Mouse (Mus musculus): ENCODE measurements at regions not wholly inside any gene's neighbourhood (a gene's known extent, or its start where the extent isn't known, plus 50 kb on each side); places are given as distances from the start of the nearest gene placed in this dataset.

- Histone ChIP-seq H3K4me3 (replicated peaks; ENCODE audit: low read length) (no peak overlapping the region), H3K27me3 (ENCODE audit: control insufficient read depth, insufficient read depth, low read length) (peaks cover 3% of the 10 kb centered on the region; the same call in 1 of the 2 replicates), H3K4me2 (ENCODE audit: low read depth, low read length) (no peak overlapping the region), H3K9me3 (replicated peaks; ENCODE audit: control insufficient read depth, low read length) (no peaks in the 10 kb centered on the region), H3K36me3 (ENCODE audit: control insufficient read depth, insufficient read depth, low read length) (no peaks in the 10 kb centered on the region), H3K9ac (ENCODE audit: low read length) (no peak overlapping the region), H3K27ac (ENCODE audit: low read length) (no peak overlapping the region), H3K4me1 (ENCODE audit: control insufficient read depth, insufficient read depth, low read length) (no peaks in the 10 kb centered on the region)
- 65% methylated on average over 14 of the region's 14 CpGs for WGBS
- peak; percentile 33; the same call in 1 of the 2 replicates for ATAC-seq (ENCODE audit: insufficient read depth, low FRiP score)
Measured at GRCm38 (mm10) chr13:107641926-107642657, 402.2 kb upstream of the Smim15 start.

- WGBS, result 90% methylated on average over 4 of the region's 4 CpGs
- Histone ChIP-seq H3K9me3 (replicated peaks; ENCODE audit: control insufficient read depth, low read length) (no peaks in the 10 kb centered on the region), H3K4me2 (ENCODE audit: low read depth, low read length) (no peak overlapping the region), H3K4me3 (replicated peaks; ENCODE audit: low read length) (no peak overlapping the region), H3K27ac (ENCODE audit: low read length) (no peak overlapping the region), H3K4me1 (ENCODE audit: control insufficient read depth, insufficient read depth, low read length) (no peaks in the 10 kb centered on the region), H3K36me3 (ENCODE audit: control insufficient read depth, insufficient read depth, low read length) (no peaks in the 10 kb centered on the region), H3K27me3 (ENCODE audit: control insufficient read depth, insufficient read depth, low read length) (no peaks in the 10 kb centered on the region; the same call in 1 of the 2 replicates), H3K9ac (ENCODE audit: low read length) (no peak overlapping the region)
- no peak for ATAC-seq (ENCODE audit: insufficient read depth, low FRiP score)
Measured at GRCm38 (mm10) chr13:107639620-107640019, 404.6 kb upstream of the Smim15 start.

GRCm38 (mm10) chr13:107637269-107637668 is 407.0 kb upstream of the Smim15 start:
- 91% methylated on average over 5 of the region's 5 CpGs for WGBS

DNA sequence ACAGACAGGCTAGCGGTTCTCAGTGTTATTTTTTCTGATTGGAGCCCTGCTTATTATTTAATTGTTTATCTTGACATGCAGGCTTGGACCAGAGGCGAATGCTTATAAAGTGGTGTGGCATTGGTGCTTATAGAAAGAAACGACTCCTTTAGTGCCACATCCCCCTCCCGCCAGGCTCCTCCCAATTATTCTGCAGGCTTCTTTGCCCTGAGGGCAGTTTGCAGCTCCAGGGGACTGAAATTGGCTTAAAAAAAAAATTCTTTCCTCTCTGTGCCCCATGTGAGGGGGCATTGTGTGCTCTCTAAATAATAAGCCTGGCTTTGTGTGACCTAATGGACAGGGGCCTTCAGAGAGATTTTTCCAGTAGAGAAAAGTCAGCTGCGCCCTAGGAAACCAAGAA is 409.1 kb upstream of the Smim15 start:
- no peak overlapping the region for H3K4me3 ChIP-seq (replicated peaks; ENCODE audit: low read length)
- no peaks in the 10 kb centered on the region for H3K4me1 ChIP-seq (ENCODE audit: control insufficient read depth, insufficient read depth, low read length)
- no peaks in the 10 kb centered on the region for H3K36me3 ChIP-seq (ENCODE audit: control insufficient read depth, insufficient read depth, low read length)
- 60% methylated on average over 5 of the region's 5 CpGs for WGBS
- H3K27ac ChIP-seq (ENCODE audit: low read length), result no peak overlapping the region
- H3K9ac ChIP-seq (ENCODE audit: low read length), result no peak overlapping the region
- H3K9me3 ChIP-seq (replicated peaks; ENCODE audit: control insufficient read depth, low read length), result no peaks in the 10 kb centered on the region
- H3K27me3 ChIP-seq (ENCODE audit: control insufficient read depth, insufficient read depth, low read length), result no peaks in the 10 kb centered on the region
- H3K4me2 ChIP-seq (ENCODE audit: low read depth, low read length), result no peak overlapping the region
- no peak for ATAC-seq (ENCODE audit: insufficient read depth, low FRiP score)

More at GRCm38 (mm10) chr13:107637269-107637668, 407.0 kb upstream of the Smim15 start:
- H3K9ac ChIP-seq (ENCODE audit: low read length), result no peak overlapping the region
- H3K4me1 ChIP-seq (ENCODE audit: control insufficient read depth, insufficient read depth, low read length), result no peaks in the 10 kb centered on the region
- H3K9me3 ChIP-seq (replicated peaks; ENCODE audit: control insufficient read depth, low read length), result no peaks in the 10 kb centered on the region
- no peaks in the 10 kb centered on the region for H3K36me3 ChIP-seq (ENCODE audit: control insufficient read depth, insufficient read depth, low read length)
- no peak overlapping the region for H3K4me2 ChIP-seq (ENCODE audit: low read depth, low read length)
- no peak for ATAC-seq (ENCODE audit: insufficient read depth, low FRiP score)
- H3K27ac ChIP-seq (ENCODE audit: low read length), result no peak overlapping the region
- H3K4me3 ChIP-seq (replicated peaks; ENCODE audit: low read length), result no peak overlapping the region
- no peaks in the 10 kb centered on the region for H3K27me3 ChIP-seq (ENCODE audit: control insufficient read depth, insufficient read depth, low read length)

- Histone ChIP-seq H3K4me3 (replicated peaks; ENCODE audit: low read length) (no peak overlapping the region), H3K27me3 (ENCODE audit: control insufficient read depth, insufficient read depth, low read length) (no peaks in the 10 kb centered on the region), H3K9me3 (replicated peaks; ENCODE audit: control insufficient read depth, low read length) (no peaks in the 10 kb centered on the region), H3K27ac (ENCODE audit: low read length) (no peak overlapping the region), H3K4me2 (ENCODE audit: low read depth, low read length) (no peak overlapping the region), H3K9ac (ENCODE audit: low read length) (no peak overlapping the region), H3K36me3 (ENCODE audit: control insufficient read depth, insufficient read depth, low read length) (no peaks in the 10 kb centered on the region), H3K4me1 (ENCODE audit: control insufficient read depth, insufficient read depth, low read length) (no peaks in the 10 kb centered on the region)
- no peak for ATAC-seq (ENCODE audit: insufficient read depth, low FRiP score)
- 85% methylated on average over 2 of the region's 2 CpGs for WGBS
Measured at GRCm38 (mm10) chr13:107627073-107627472, 417.2 kb upstream of the Smim15 start.

DNA sequence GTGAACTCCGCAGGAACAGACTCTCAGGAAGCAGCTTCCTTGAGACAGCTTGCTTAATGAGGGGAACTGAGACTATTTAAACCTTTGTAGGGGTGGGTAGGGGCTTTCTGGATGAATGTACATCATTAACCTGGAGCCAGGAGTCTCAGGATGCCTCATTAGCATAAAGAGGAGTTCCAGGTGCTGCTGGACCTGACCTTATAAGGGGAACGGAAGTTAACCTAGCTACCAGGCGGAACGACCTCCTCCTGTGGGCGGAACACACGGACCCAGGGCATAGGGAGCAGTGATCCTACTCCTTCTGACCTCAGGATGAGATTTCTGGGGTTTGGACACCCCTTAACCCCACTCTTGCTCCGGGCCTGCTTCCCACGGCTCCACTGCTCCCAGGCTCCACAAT is 417.6 kb upstream of the Smim15 start:
- H3K4me1 ChIP-seq (ENCODE audit: control insufficient read depth, insufficient read depth, low read length), result no peaks in the 10 kb centered on the region
- H3K4me3 ChIP-seq (replicated peaks; ENCODE audit: low read length), result no peak overlapping the region
- H3K4me2 ChIP-seq (ENCODE audit: low read depth, low read length), result no peak overlapping the region
- H3K9ac ChIP-seq (ENCODE audit: low read length), result no peak overlapping the region
- no peak overlapping the region for H3K27ac ChIP-seq (ENCODE audit: low read length)
- 72% methylated on average over 8 of the region's 8 CpGs for WGBS
- H3K36me3 ChIP-seq (ENCODE audit: control insufficient read depth, insufficient read depth, low read length), result no peaks in the 10 kb centered on the region
- no peaks in the 10 kb centered on the region for H3K9me3 ChIP-seq (replicated peaks; ENCODE audit: control insufficient read depth, low read length)
- ATAC-seq (ENCODE audit: insufficient read depth, low FRiP score), result no peak
- H3K27me3 ChIP-seq (ENCODE audit: control insufficient read depth, insufficient read depth, low read length), result no peaks in the 10 kb centered on the region

DNA sequence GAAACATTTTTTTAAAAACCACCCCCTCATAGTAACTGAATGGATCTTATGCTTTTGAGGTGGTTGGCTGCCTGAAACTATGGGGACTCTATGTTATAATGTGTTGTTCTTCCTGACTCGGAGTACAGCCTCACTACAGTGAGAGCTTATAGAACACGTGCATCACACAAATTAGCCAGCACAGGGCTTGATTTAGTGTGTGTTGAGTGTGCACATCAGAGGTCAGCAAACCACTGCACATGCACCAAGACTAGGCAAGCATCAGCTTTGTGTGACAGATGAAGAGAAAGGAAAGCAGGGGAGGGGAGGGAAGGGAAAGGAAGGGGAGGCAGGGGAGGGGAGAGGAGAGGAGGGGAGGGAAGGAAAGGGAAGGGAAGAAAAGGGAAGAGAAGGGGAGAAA is 422.9 kb upstream of the Smim15 start:
- no peak for ATAC-seq (ENCODE audit: insufficient read depth, low FRiP score)
- no peak overlapping the region for H3K27ac ChIP-seq (ENCODE audit: low read length)
- 71% methylated on average over 2 of the region's 2 CpGs for WGBS
- H3K9ac ChIP-seq (ENCODE audit: low read length), result no peak overlapping the region
- no peak overlapping the region for H3K4me2 ChIP-seq (ENCODE audit: low read depth, low read length)
- no peak overlapping the region for H3K4me3 ChIP-seq (replicated peaks; ENCODE audit: low read length)
- peaks cover 9% of the 10 kb centered on the region for H3K4me1 ChIP-seq (ENCODE audit: control insufficient read depth, insufficient read depth, low read length)
- H3K36me3 ChIP-seq (ENCODE audit: control insufficient read depth, insufficient read depth, low read length), result no peaks in the 10 kb centered on the region
- H3K9me3 ChIP-seq (replicated peaks; ENCODE audit: control insufficient read depth, low read length), result no peaks in the 10 kb centered on the region
- no peaks in the 10 kb centered on the region for H3K27me3 ChIP-seq (ENCODE audit: control insufficient read depth, insufficient read depth, low read length)

- Histone ChIP-seq H3K27ac (ENCODE audit: low read length) (no peak overlapping the region), H3K9ac (ENCODE audit: low read length) (no peak overlapping the region), H3K36me3 (ENCODE audit: control insufficient read depth, insufficient read depth, low read length) (no peaks in the 10 kb centered on the region), H3K9me3 (replicated peaks; ENCODE audit: control insufficient read depth, low read length) (no peaks in the 10 kb centered on the region), H3K4me2 (ENCODE audit: low read depth, low read length) (no peak overlapping the region), H3K4me1 (ENCODE audit: control insufficient read depth, insufficient read depth, low read length) (peaks cover 9% of the 10 kb centered on the region), H3K4me3 (replicated peaks; ENCODE audit: low read length) (no peak overlapping the region), H3K27me3 (ENCODE audit: control insufficient read depth, insufficient read depth, low read length) (no peaks in the 10 kb centered on the region)
- no peak for ATAC-seq (ENCODE audit: insufficient read depth, low FRiP score)
- 88% methylated on average over 2 of the region's 2 CpGs for WGBS
Measured at GRCm38 (mm10) chr13:107620887-107621286, 423.4 kb upstream of the Smim15 start.

GRCm38 (mm10) chr13:107620210-107620609 is 424.0 kb upstream of the Smim15 start:
- no peaks in the 10 kb centered on the region for H3K27me3 ChIP-seq (ENCODE audit: control insufficient read depth, insufficient read depth, low read length)
- 42% methylated on average over 6 of the region's 6 CpGs for WGBS
- no peak overlapping the region for H3K27ac ChIP-seq (ENCODE audit: low read length)
- H3K4me2 ChIP-seq (ENCODE audit: low read depth, low read length), result no peak overlapping the region
- no peak for ATAC-seq (ENCODE audit: insufficient read depth, low FRiP score)
- no peaks in the 10 kb centered on the region for H3K36me3 ChIP-seq (ENCODE audit: control insufficient read depth, insufficient read depth, low read length)
- H3K9me3 ChIP-seq (replicated peaks; ENCODE audit: control insufficient read depth, low read length), result no peaks in the 10 kb centered on the region
- H3K4me1 ChIP-seq (ENCODE audit: control insufficient read depth, insufficient read depth, low read length), result peaks cover 9% of the 10 kb centered on the region
- H3K9ac ChIP-seq (ENCODE audit: low read length), result no peak overlapping the region
- H3K4me3 ChIP-seq (replicated peaks; ENCODE audit: low read length), result no peak overlapping the region
